Mouse (Mus musculus) hindbrain, embryonic 11.5 days (tissue): ENCODE data around the gene Cox8b. TPM values are rescaled to one million over a fixed set of nuclear protein-coding genes. Genes with fewer than 3 reads are reported as not detected.
"Not testable (repeated sequence)": the region's sequence is repeated elsewhere in the genome, so short reads cannot be mapped to it uniquely, and the experiment has no call there.

Experiments
- ATAC-seq: fragments of 200-750 bp; cut with Nextera tagmentation; 2 replicates; pipeline ENCODE4 v1.8.0; 2017; ENCODE audit warnings: mild to moderate bottlenecking, moderate TSS enrichment, moderate library complexity; ENCODE audit not compliant: low FRiP score
- DNase-seq: peaks from one replicate; pipeline ENCODE4 v3.0.0-alpha.2; 2015; ENCODE audit warnings: low spot score
- H3K27ac ChIP-seq: fragments of 300-500 bp; sonication (generic); 2 replicates; pipeline ENCODE4 v1.5.1; 2014; ENCODE audit warnings: mild to moderate bottlenecking, low read depth, low read length
- H3K27me3 ChIP-seq: fragments of 300-500 bp; sonication (generic); 2 replicates; pipeline ENCODE4 v1.6.1; 2014; ENCODE audit warnings: mild to moderate bottlenecking, low read length, moderate library complexity, mixed read lengths; ENCODE audit not compliant: control insufficient read depth, insufficient read depth
- H3K36me3 ChIP-seq: fragments of 300-500 bp; sonication (generic); 2 replicates; pipeline ENCODE4 v1.6.1; 2014; ENCODE audit warnings: mild to moderate bottlenecking, low read length, moderate library complexity, mixed read lengths; ENCODE audit not compliant: control insufficient read depth, insufficient read depth
- H3K4me1 ChIP-seq: fragments of 300-500 bp; sonication (generic); replicated peaks from 2 replicates; pipeline ENCODE4 v1.6.1; 2014; ENCODE audit warnings: low read length, mixed read lengths; ENCODE audit not compliant: control insufficient read depth, insufficient read depth
- H3K4me2 ChIP-seq: fragments of 300-500 bp; sonication (generic); replicated peaks from 2 replicates; pipeline ENCODE4 v1.6.1; 2014; ENCODE audit warnings: mild to moderate bottlenecking, low read depth, low read length
- H3K4me3 ChIP-seq: fragments of 300-500 bp; sonication (generic); 2 replicates; pipeline ENCODE4 v1.5.1; 2014; ENCODE audit warnings: low read depth, low read length
- H3K9ac ChIP-seq: fragments of 300-500 bp; sonication (generic); 2 replicates; pipeline ENCODE4 v1.6.1; 2014; ENCODE audit warnings: low read depth, low read length
- H3K9me3 ChIP-seq: fragments of 300-500 bp; sonication (generic); 2 replicates; pipeline ENCODE4 v1.6.1; 2016; ENCODE audit warnings: low read length; ENCODE audit not compliant: control insufficient read depth
- WGBS: fragments of 180-500 bp; shearing (Covaris S2); extraction: QIAGEN DNeasy Blood & Tissue Kit; methylation state at CpG from one replicate; pipeline ENCODE4 v1.1.7; 2014; 5-methylcytosine and 5-hydroxymethylcytosine counted together
- polyA plus RNA-seq: library from polyadenylated mRNA; unstranded; fragments of >200 nt; fragmentation: Nextera tagmentation; extraction: Ambion mirVana; gene quantifications from 2 replicates; pipeline ENCODE4 v1.2.1, GENCODE M21; 2014

Gene Cox8b
- polyA plus RNA-seq, 1 experiment from 2014 or later: not detected

DNA sequence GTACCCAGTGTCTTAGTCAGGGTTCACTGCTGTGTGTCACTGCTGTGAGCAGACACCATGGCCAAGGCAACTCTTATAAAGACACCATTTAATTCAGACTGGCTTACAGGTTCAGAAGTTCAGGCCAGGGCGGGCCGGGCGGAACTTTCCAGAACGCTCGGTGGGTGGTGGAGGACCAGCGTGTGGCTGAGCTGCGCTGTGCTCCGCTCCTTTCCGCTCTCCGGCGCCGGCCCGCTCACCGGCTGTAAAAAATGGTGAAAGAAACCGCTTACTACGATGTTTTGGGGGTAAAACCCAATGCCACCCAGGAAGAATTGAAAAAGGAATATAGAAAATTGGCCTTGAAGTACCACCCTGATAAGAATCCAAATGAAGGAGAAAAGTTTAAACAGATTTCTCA lies 9.6 kb downstream of the Cox8b start:
- not testable (repeated sequence) for H3K9me3 ChIP-seq, H3K9ac ChIP-seq, H3K27ac ChIP-seq, ATAC-seq, H3K4me1 ChIP-seq, H3K4me2 ChIP-seq, DNase-seq, H3K4me3 ChIP-seq, H3K36me3 ChIP-seq, H3K27me3 ChIP-seq
- WGBS: 94% methylated on average over 16 of the region's 16 CpGs

DNA sequence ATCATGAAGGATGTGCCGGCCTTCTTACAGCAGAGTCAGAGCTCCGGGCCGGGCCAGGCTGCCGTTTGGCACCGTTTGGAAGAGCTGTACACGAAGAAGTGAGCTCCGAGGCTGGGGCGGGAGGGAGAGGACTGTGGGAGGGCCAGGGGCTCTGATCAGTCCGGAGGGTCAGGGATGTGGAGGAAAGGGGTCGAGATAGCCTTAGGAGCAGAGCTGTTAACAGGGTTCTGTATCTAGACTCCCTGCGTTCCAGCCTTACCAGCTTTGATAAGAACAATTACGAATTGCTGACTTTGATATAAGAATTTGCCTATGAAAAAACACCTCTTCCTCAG lies 17.8 kb downstream of the Cox8b start:
- peak; percentile 75 for ATAC-seq
- Histone ChIP-seq H3K4me3 (peak overlapping the region; percentile 93), H3K9ac (peak overlapping the region; percentile 81), H3K4me1 (0 out of 2 replicates have a peak, but pooled peaks cover 2% of the 10 kb centered on the region), H3K27ac (peak overlapping the region; percentile 49), H3K27me3 (no peaks in the 10 kb centered on the region), H3K4me2 (peak overlapping the region; percentile 88), H3K36me3 (no peaks in the 10 kb centered on the region), H3K9me3 (no peaks in the 10 kb centered on the region)
- WGBS: 0% methylated on average over 12 of the region's 12 CpGs
- no peak for DNase-seq

DNA sequence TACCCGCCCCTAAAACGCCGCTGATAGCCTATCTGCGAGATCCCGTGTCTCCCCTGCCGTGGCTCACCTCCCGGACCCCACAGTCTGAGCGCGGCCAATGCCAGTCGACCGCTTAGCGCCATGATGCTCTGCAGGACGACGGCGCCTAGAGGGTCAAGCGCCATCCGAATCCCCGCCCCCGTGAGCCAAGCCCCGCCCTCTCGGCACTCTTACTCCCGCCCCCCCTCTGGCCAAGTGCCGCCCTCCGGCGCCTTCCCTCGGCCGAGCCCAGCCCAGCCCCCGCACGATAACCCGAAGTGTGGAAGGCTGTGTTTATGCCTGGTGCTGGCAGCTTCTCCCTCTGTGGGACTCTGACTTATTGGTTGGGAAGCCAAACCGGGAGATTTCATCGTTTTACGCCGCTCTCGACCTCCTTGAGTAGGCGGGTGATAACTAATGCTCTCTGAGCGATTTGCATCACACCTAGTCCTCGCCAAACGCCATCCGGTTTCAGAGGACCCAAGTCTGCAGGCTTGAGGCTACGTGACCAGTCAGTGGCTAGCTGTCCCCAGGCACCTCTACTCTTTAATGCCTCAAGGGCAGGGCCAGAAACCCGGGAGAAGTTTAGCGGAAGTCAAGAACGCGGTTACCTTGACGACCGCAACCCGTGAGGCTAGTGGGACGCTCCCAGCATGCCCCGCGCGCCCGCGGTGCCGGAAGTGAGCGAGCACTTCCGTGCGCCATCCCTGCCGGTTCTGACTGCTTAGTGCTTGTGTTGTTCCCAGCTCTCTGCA lies 18.4 kb downstream of the Cox8b start, which contains the start of the genes Psmd13 and Sirt3:
TSS of gene Psmd13 (plus strand) at position 273 of the 773 bp plus-strand sequence.
TSS of gene Sirt3 (minus strand) at position 614 of the 773 bp plus-strand sequence.
- under 1% methylated on average over 58 of the region's 59 CpGs for WGBS
- ATAC-seq (peak; percentile 96), DNase-seq (peak; percentile 98)
- Histone ChIP-seq H3K36me3 (no peaks in the 10 kb centered on the region), H3K4me2 (peak within 1 kb of the TSS; percentile 88), H3K9me3 (no peaks in the 10 kb centered on the region), H3K9ac (peak within 1 kb of the TSS; percentile 81), H3K27ac (peak within 1 kb of the TSS; percentile 66), H3K27me3 (no peaks in the 10 kb centered on the region), H3K4me1 (0 out of 2 replicates have a peak, but pooled peaks cover 2% of the 10 kb centered on the region), H3K4me3 (peak within 1 kb of the TSS; percentile 93)

DNA sequence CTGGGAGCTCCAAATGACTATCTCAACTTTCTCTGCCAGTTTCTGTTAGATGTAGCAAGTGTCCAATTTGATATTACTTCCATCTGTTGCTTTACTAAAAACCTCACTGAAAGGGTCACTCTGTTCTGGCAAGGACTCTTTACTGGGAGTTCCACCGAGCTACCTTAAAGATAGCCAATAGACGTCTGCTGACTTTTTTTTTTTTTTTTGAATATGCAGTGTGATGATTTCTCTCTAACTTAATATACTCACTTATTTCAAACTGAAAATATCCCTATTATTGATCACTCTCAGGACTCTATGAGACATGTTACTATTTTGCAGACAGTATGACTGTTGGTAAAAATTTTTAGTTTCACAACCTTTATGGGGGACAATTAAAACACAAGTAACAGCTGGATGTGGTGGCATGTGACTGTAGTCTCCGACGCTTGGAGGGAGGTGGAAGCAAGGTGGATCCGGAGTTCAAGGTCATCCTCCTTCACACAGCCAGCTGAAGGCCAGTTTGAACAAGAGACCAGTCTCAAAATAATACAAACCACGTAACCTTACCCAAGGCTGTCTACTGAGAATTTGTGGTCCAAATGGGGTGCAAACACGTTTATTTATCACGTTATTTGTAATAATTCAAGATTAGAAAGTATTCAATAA lies 19.3 kb downstream of the Cox8b start:
- peak overlapping the region; percentile 88 for H3K4me2 ChIP-seq
- no peaks in the 10 kb centered on the region for H3K9me3 ChIP-seq
- no peaks in the 10 kb centered on the region for H3K36me3 ChIP-seq
- peak overlapping the region; percentile 81 for H3K9ac ChIP-seq
- ATAC-seq (no peak), DNase-seq (peak; percentile 6)
- H3K4me1 ChIP-seq: 0 out of 2 replicates have a peak, but pooled peaks cover 2% of the 10 kb centered on the region
- peak overlapping the region; percentile 93 for H3K4me3 ChIP-seq
- no peaks in the 10 kb centered on the region for H3K27me3 ChIP-seq
- WGBS: 33% methylated on average over 8 of the region's 8 CpGs
- H3K27ac ChIP-seq: no peak overlapping the region

DNA sequence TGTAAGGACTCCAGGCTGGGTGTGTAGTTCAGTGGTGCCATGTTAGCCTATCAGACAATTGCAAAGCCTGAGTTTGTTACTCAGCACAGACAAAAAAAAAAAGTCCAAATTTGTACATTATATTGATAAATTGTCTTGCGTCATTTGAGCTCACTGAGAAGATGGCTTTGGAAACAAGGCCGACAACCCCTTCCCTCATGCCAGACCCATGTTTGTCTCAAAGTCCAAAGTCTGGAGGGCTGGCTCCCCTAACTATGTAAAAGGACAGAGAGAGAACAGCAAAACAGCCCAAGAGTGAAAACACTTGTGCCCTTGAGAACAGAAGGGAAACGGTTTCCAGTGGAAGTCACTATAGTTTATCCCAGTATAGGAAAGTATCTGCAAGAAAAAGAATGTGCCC lies 19.8 kb downstream of the Cox8b start:
- WGBS: 86% methylated on average over 3 of the region's 3 CpGs
- no peak overlapping the region for H3K9ac ChIP-seq
- H3K4me3 ChIP-seq: no peak overlapping the region
- ATAC-seq (no peak), DNase-seq (no peak)
- 0 out of 2 replicates have a peak, but pooled peaks cover 2% of the 10 kb centered on the region for H3K4me1 ChIP-seq
- H3K36me3 ChIP-seq: no peaks in the 10 kb centered on the region
- no peak overlapping the region for H3K4me2 ChIP-seq
- H3K27me3 ChIP-seq: no peaks in the 10 kb centered on the region
- no peak overlapping the region for H3K27ac ChIP-seq
- H3K9me3 ChIP-seq: no peaks in the 10 kb centered on the region

DNA sequence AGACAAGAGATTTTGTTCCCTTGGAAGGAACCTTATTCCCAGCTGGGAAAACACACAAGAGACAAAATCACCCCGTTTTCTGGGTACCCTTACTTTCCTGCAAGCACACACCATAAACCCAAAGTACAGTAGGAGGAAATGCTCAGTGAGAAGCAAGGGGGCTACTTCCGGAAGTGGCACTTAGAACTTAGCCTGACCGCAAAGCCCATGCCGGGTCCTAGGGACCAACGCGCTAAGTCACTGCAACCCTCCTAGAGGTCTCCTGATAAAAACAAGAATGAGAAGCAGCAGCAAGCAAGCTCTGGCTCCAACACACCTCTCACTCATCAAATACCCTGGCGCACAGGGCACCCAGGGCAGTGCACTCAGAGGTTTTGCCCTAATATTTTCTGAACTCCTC lies 20.9 kb downstream of the Cox8b start:
- 92% methylated on average over 7 of the region's 7 CpGs for WGBS

DNA sequence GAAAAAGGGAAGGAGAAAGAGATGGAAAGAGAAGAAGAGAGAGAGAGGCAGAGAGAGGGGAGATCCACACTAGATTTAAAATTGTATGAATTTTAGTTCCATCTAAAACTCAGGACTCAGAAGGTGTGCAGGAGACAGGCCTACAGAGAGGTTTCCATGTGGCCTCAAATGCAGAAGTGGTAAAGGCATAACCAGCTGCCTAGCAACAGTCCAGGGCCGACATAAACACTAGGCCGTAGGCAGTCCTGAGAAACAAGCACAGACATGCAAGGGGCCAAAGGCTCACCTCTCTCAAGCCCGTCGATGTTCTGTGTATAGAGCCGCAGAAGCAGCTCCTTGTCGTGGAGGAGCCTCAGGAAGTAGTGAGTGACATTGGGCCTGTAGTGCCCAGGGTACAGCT lies 22.9 kb downstream of the Cox8b start:
- Histone ChIP-seq H3K27me3 (no peaks in the 10 kb centered on the region), H3K4me1 (no peaks in the 10 kb centered on the region), H3K4me3 (no peak overlapping the region), H3K9me3 (no peaks in the 10 kb centered on the region), H3K9ac (no peak overlapping the region), H3K27ac (no peak overlapping the region), H3K4me2 (no peak overlapping the region), H3K36me3 (no peaks in the 10 kb centered on the region)
- WGBS: 86% methylated on average over 6 of the region's 6 CpGs
- ATAC-seq (no peak), DNase-seq (no peak)

More for the DNA sequence above, 20.9 kb downstream of the Cox8b start:
- no peak for ATAC-seq
- 0 out of 2 replicates have a peak, but pooled peaks cover 2% of the 10 kb centered on the region for H3K4me1 ChIP-seq
- no peaks in the 10 kb centered on the region for H3K27me3 ChIP-seq
- H3K27ac ChIP-seq: no peak overlapping the region
- no peaks in the 10 kb centered on the region for H3K36me3 ChIP-seq
- H3K9ac ChIP-seq: no peak overlapping the region
- no peak overlapping the region for H3K4me3 ChIP-seq
- no peaks in the 10 kb centered on the region for H3K9me3 ChIP-seq
- no peak overlapping the region for H3K4me2 ChIP-seq
- no peak for DNase-seq

DNA sequence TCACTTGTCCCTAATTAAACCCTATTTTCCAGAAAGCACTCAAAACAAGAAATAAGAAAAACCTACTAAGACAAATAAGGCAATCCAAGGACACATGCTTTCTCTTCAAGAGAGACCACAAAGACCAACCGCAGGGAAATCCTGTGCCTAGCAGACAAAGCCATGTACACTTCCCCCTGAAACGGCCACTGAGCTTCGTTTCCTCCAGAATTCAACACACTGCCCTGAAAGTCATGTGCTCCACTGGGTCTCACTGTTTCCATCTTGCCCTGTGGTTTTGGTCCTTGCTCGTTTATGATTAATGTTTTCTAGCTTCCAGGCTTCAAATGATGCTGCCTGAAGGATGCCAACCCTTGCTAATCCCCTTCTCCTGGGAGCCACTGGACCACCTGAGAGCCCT lies 26.0 kb downstream of the Cox8b start:
- no peaks in the 10 kb centered on the region for H3K4me1 ChIP-seq

More for the DNA sequence above, 26.0 kb downstream of the Cox8b start:
- 86% methylated on average over 4 of the region's 4 CpGs for WGBS
- Histone ChIP-seq H3K9ac (no peak overlapping the region), H3K4me3 (no peak overlapping the region), H3K27me3 (no peaks in the 10 kb centered on the region), H3K27ac (no peak overlapping the region), H3K4me2 (no peak overlapping the region), H3K36me3 (no peaks in the 10 kb centered on the region), H3K9me3 (no peaks in the 10 kb centered on the region)
- no peak for ATAC-seq
- no peak for DNase-seq
